Mouse (Mus musculus): ENCODE measurements around the gene Duxbl1.
"Not testable (repeated sequence)": the region's sequence is repeated elsewhere in the genome, so short reads cannot be mapped to it uniquely, and the experiment has no call there.

Gene Duxbl1

DNA sequence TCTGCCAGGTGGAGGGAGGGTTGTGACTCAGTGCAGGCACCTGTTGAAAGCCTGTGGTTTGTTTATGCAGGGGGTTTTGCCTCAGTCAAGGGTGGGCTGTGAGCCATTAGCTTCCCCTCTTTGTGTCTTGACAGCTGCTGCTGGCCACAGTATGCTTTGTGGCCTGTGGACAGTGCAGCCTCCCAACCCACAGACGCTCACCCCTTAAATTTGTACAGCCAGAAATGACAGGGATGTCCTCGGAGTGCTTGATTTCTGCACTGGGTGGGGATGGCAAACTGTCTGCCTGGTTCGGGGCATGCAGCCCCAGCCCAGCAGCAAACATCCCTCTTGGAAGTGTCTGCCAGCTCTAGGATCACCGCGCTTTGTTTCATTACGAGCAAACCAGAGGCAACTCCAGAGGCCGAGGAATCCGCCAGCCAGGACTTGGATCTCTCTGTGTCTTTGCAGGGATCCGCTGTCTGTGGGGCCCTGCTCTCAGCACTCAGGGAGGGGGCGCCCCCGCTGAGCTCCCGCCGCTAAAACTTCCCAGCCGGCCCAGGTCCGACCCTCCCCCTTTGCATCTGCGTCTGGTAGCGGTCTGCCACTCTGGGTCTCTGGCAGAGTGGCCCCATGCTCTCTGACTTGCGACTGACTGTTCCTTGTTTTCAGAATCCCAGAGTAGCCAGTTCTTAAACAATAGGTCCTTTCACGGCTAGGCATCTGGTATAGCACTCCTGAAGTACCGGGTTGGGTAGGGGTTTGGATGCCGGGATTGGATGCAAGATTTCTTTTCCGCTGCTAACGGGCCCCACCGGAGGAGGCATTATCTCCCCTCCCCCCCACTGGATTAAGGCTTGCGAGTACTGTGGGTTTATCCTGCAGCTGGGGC, at the start of gene Duxbl1:
TSS of gene Duxbl1 (plus strand) at position 207 of the 871 bp plus-strand sequence.
- in situ Hi-C loops (cut with MboI; ENCODE audit: low pct_unique_long_range_greater_than_20kb in 1 of 2, low sequenced_read_pairs in 2 of 2, unreplicated experiment in 1 of 2) = not testable (repeated sequence)

- in situ Hi-C loops (cut with MboI; ENCODE audit: low pct_unique_long_range_greater_than_20kb in 1 of 2, low sequenced_read_pairs in 2 of 2, unreplicated experiment in 1 of 2) = not testable (repeated sequence)
Measured at GRCm38 (mm10) chr14:25936867-25937630, 41.3 kb upstream of the Duxbl1 start.

DNA sequence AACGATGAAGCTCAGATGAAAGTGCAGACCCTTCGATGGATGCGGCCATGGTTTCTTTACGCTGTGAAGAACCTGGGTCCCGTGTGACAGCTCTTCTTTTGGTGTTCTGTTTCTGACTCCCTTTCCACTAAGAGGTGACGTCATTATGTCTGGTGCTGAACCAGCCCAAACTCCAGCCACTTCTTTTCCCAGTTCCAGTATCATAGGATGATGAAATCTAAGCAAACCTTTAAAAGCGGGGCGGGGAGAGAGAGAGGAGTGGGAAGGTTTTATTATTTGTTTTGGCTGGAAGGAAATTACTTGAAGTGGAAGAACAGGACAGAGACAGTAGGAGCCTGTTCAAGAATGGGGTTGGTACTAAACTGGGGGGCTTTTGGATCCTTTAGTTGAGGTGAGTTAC, 40.4 kb upstream of the Duxbl1 start, which contains the start of gene Cphx1:
TSS of gene Cphx1 (plus strand) at position 301 of the 400 bp plus-strand sequence.
- in situ Hi-C loops (cut with MboI; ENCODE audit: low pct_unique_long_range_greater_than_20kb in 1 of 2, low sequenced_read_pairs in 2 of 2, unreplicated experiment in 1 of 2) = not testable (repeated sequence)

GRCm38 (mm10) chr14:25957861-25958260, 20.5 kb upstream of the Duxbl1 start:
- in situ Hi-C loops (cut with MboI; ENCODE audit: low pct_unique_long_range_greater_than_20kb in 1 of 2, low sequenced_read_pairs in 2 of 2, unreplicated experiment in 1 of 2) = not testable (repeated sequence)

DNA sequence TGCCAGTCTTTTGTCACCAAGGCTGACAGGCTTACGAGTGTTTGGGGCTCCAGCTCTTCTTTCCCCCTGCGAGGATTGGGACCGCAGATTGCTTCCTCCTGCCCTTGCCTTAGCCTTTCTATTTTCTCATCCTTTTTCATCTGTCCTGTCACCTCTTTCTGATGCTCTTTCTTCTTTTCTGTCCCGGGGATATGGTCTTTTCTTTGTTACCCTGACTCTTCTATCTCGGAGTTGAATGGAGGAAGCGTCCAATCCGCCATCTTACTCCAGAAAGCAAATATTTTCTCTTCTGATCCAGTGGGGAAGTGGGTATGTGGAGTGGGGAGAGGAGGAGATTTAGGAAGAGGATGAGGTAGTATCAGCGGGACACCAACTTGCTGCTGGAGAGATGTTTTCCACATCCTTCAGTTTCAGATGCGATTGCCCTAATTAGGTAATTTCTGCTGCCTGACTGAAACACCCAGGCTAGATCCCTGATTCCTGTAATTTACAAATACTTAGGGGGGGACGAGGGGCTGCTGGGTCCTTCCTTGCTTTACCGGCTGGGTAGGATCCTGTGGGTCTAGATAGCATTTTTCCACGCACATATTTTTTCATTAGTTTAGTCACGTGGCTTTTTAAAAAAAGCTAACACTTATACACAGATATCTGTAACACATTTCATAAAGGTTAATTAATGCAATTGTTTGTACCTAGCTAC, 1.0 kb downstream of the Duxbl1 start:
- in situ Hi-C loops (cut with MboI; ENCODE audit: low pct_unique_long_range_greater_than_20kb in 1 of 2, low sequenced_read_pairs in 2 of 2, unreplicated experiment in 1 of 2) = not testable (repeated sequence)

DNA sequence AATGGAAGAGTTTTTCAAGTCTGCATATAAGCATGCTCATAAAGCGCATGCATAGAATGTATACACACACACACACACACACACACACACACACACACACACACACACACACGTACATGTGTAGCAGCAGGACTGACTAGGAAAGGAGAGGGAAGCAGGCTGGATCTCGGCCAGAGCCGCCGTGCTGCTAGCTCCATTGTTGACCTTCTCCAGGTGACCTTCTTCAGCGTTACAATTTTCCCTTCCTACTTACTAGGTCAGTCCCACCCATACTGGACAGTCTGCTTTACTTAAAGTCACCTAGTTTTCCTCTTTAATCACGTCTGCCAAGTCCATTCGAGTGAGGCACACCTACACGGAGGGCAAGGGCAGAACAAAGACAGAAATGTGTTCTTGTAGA, 3.5 kb downstream of the Duxbl1 start:
- in situ Hi-C loops (cut with MboI; ENCODE audit: low pct_unique_long_range_greater_than_20kb in 1 of 2, low sequenced_read_pairs in 2 of 2, unreplicated experiment in 1 of 2) = not testable (repeated sequence)

GRCm38 (mm10) chr14:26007462-26007861, 29.1 kb downstream of the Duxbl1 start:
- in situ Hi-C loops (cut with MboI; ENCODE audit: low pct_unique_long_range_greater_than_20kb in 1 of 2, low sequenced_read_pairs in 2 of 2, unreplicated experiment in 1 of 2) = not testable (repeated sequence)

DNA sequence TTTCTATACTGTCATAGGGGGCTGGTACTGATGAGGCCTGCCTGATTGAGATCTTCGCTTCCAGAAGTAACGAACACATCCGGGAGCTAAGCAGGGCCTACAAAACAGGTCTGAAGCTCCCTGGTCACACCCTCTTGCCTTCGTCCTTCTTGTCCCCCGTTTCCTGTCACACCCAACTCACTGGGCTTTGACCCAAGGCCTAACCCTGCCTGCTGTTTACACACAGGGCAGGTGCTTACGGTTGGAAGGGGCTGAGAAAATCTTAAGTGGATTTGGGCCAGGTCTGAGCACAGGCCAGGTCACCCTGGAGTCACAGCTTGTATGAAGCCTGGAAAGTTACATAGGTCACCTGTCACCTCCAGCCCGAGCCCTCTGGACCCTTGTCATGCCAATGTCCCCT, 38.0 kb downstream of the Duxbl1 start:
- in situ Hi-C loops (cut with MboI; ENCODE audit: low pct_unique_long_range_greater_than_20kb in 1 of 2, low sequenced_read_pairs in 2 of 2, unreplicated experiment in 1 of 2) = not testable (repeated sequence)

DNA sequence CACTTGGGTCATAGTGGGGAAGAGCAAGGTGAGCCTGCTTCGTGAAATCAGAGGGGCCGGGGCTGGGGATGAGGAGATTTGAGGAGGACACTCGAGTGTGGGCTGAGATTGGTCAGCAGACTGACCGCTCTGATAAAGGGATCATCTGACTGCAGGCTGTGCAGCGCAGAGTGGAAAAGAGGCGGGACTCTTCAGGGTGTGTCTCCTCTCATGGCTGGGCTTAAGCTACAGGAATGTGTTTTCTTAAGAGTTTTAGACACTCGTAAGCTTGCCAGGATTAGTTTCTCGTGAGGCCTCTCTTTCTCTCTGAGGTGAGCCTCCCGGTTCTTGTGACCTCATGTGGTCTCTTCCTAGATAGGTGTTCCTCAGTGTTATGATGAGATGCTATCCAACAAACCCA, 43.2 kb downstream of the Duxbl1 start:
- in situ Hi-C loops (cut with MboI; ENCODE audit: low pct_unique_long_range_greater_than_20kb in 1 of 2, low sequenced_read_pairs in 2 of 2, unreplicated experiment in 1 of 2) = not testable (repeated sequence)

GRCm38 (mm10) chr14:26022831-26023230, 44.5 kb downstream of the Duxbl1 start:
- in situ Hi-C loops (cut with MboI; ENCODE audit: low pct_unique_long_range_greater_than_20kb in 1 of 2, low sequenced_read_pairs in 2 of 2, unreplicated experiment in 1 of 2) = not testable (repeated sequence)

GRCm38 (mm10) chr14:26025653-26026052, 47.3 kb downstream of the Duxbl1 start:
- in situ Hi-C loops (cut with MboI; ENCODE audit: low pct_unique_long_range_greater_than_20kb in 1 of 2, low sequenced_read_pairs in 2 of 2, unreplicated experiment in 1 of 2) = not testable (repeated sequence)

GRCm38 (mm10) chr14:26034364-26034763, 56.0 kb downstream of the Duxbl1 start:
- in situ Hi-C loops (cut with MboI; ENCODE audit: low pct_unique_long_range_greater_than_20kb in 1 of 2, low sequenced_read_pairs in 2 of 2, unreplicated experiment in 1 of 2) = not testable (repeated sequence)

DNA sequence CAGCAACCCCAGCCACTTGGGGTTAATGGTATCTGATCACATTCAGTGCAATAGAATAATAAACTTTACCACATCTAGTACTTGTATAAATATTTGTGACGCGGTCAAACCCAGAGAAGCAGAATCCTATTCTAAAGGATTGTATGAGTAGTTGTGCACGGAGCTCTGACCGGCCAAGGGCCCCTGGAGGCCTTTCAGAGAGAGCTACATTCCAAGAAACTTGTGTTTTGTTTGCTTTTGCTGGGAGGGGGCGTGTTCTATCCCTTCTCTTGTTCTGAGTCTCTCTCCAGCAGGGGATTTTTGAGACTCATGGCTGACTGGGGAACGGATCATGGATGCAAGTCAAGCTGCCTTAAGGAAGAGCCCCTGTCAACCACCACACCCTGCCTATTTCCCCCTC, 57.1 kb downstream of the Duxbl1 start:
- in situ Hi-C loops (cut with MboI; ENCODE audit: low pct_unique_long_range_greater_than_20kb in 1 of 2, low sequenced_read_pairs in 2 of 2, unreplicated experiment in 1 of 2) = not testable (repeated sequence)
